Mouse (Mus musculus) forebrain, postnatal 0 days (tissue): ENCODE results near the gene Cyp2d22. TPM values are rescaled to one million over a fixed set of nuclear protein-coding genes. Genes with fewer than 3 reads are reported as not detected.

Source experiments
- ATAC-seq: fragments of 200-750 bp; cut with Nextera tagmentation; 2 replicates; pipeline ENCODE4 v1.8.0; 2017; ENCODE audit warnings: mild to moderate bottlenecking, moderate library complexity
- DNase-seq: peaks from one replicate; pipeline ENCODE4 v3.0.0-alpha.2; 2015
- H3K27ac ChIP-seq: fragments of 300-500 bp; sonication (generic); 2 replicates; pipeline ENCODE4 v1.5.1; 2014; ENCODE audit warnings: low read depth, mild to moderate bottlenecking, antibody characterized with exemption, low read length, moderate library complexity, mixed read lengths
- H3K27me3 ChIP-seq: fragments of 300-500 bp; sonication (generic); 2 replicates; pipeline ENCODE4 v1.6.1; 2014; ENCODE audit warnings: mild to moderate bottlenecking, low read length, mixed read lengths; ENCODE audit not compliant: insufficient read depth
- H3K36me3 ChIP-seq: fragments of 300-500 bp; sonication (generic); 2 replicates; pipeline ENCODE4 v1.6.1; 2014; ENCODE audit warnings: mild to moderate bottlenecking, moderate library complexity; ENCODE audit not compliant: insufficient read depth
- H3K4me1 ChIP-seq: fragments of 300-500 bp; sonication (generic); 2 replicates; pipeline ENCODE4 v1.6.1; 2014; ENCODE audit warnings: antibody characterized with exemption; ENCODE audit not compliant: insufficient read depth
- H3K4me2 ChIP-seq: fragments of 300-500 bp; sonication (generic); 2 replicates; pipeline ENCODE4 v1.6.1; 2014; ENCODE audit warnings: low read depth, mild to moderate bottlenecking, moderate library complexity
- H3K4me3 ChIP-seq: fragments of 300-500 bp; sonication (generic); 2 replicates; pipeline ENCODE4 v1.5.1; 2014; ENCODE audit warnings: low read depth, low read length, mixed read lengths
- H3K9ac ChIP-seq: fragments of 300-500 bp; sonication (generic); 2 replicates; pipeline ENCODE4 v1.6.1; 2014; ENCODE audit warnings: mild to moderate bottlenecking
- H3K9me3 ChIP-seq: fragments of 300-500 bp; sonication (generic); 2 replicates; pipeline ENCODE4 v1.6.1; 2016; ENCODE audit warnings: low read length
- CTCF ChIP-seq: sonication (generic); IDR thresholded peaks from 2 replicates; pipeline ENCODE4 v1.5.1; 2016; ENCODE audit warnings: antibody characterized with exemption, control low read depth, low read depth
- WGBS: fragments of 180-500 bp; shearing (Covaris S2); extraction: QIAGEN DNeasy Blood & Tissue Kit; methylation state at CpG from one replicate; pipeline ENCODE4 v1.1.7; 2014; 5-methylcytosine and 5-hydroxymethylcytosine counted together
- polyA plus RNA-seq: library from polyadenylated mRNA; unstranded; fragments of >200 nt; fragmentation: Nextera tagmentation; extraction: Ambion mirVana; gene quantifications from 2 replicates; pipeline ENCODE4 v1.2.1, GENCODE M21; 2015
- total RNA-seq: library from RNA; depleted of rRNA; stranded (reverse); fragments of >200 nt; gene quantifications from 2 replicates; pipeline ENCODE4 v1.2.3, GENCODE M21; 2014

Cyp2d22 gene
- total and polyA plus RNA-seq, 2 experiments from 2014 or later = 1.9 to 3.1 TPM

- H3K4me3 ChIP-seq = peak overlapping the region; percentile 72
- WGBS = under 1% methylated on average over 50 of the region's 51 CpGs
- peak overlapping the region; percentile 93 for H3K27ac ChIP-seq
- no peaks in the 10 kb centered on the region for H3K9me3 ChIP-seq
- DNase-seq = peak; percentile 99
- peaks cover 13% of the 10 kb centered on the region for H3K4me1 ChIP-seq
- H3K4me2 ChIP-seq = peak overlapping the region; percentile 86
- H3K9ac ChIP-seq = peak overlapping the region; percentile 80
- ATAC-seq = peak; percentile 98
- 0 out of 2 replicates have a peak, but pooled peaks cover under 1% of the 10 kb centered on the region for H3K27me3 ChIP-seq
- peaks cover 31% of the 10 kb centered on the region for H3K36me3 ChIP-seq
- no peak for TF ChIP-seq CTCF
Observed at GRCm38 (mm10) chr15:82345820-82346470, 34.1 kb downstream of the Cyp2d22 start.

GRCm38 (mm10) chr15:82344971-82345370, 35.1 kb downstream of the Cyp2d22 start:
- no peak overlapping the region for H3K4me2 ChIP-seq
- peaks cover 22% of the 10 kb centered on the region for H3K36me3 ChIP-seq
- no peak overlapping the region for H3K9ac ChIP-seq
- H3K4me1 ChIP-seq = peaks cover 13% of the 10 kb centered on the region
- peaks cover 7% of the 10 kb centered on the region; the same call in 1 of the 2 replicates for H3K27me3 ChIP-seq
- H3K4me3 ChIP-seq = no peak overlapping the region
- H3K9me3 ChIP-seq = no peaks in the 10 kb centered on the region
- whole genome bisulfite sequencing = 95% methylated on average over 6 of the region's 6 CpGs
- DNase-seq (no peak), ATAC-seq (no peak)
- no peak overlapping the region for H3K27ac ChIP-seq
- TF ChIP-seq CTCF = no peak

- TF ChIP-seq CTCF = no peak
- DNase-seq (no peak), ATAC-seq (no peak)
- no peak overlapping the region for H3K9ac ChIP-seq
- H3K27ac ChIP-seq = no peak overlapping the region
- peaks cover 9% of the 10 kb centered on the region for H3K36me3 ChIP-seq
- 89% methylated on average over 27 of the region's 27 CpGs for WGBS
- peaks cover 7% of the 10 kb centered on the region; the same call in 1 of the 2 replicates for H3K27me3 ChIP-seq
- H3K4me1 ChIP-seq = peaks cover 13% of the 10 kb centered on the region
- H3K4me3 ChIP-seq = no peak overlapping the region
- H3K4me2 ChIP-seq = no peak overlapping the region
- no peaks in the 10 kb centered on the region for H3K9me3 ChIP-seq
Observed at GRCm38 (mm10) chr15:82343368-82344287, 36.4 kb downstream of the Cyp2d22 start.

- Histone ChIP-seq H3K9me3 (no peaks in the 10 kb centered on the region), H3K4me3 (no peak overlapping the region), H3K4me2 (no peak overlapping the region), H3K4me1 (peaks cover 18% of the 10 kb centered on the region), H3K9ac (no peak overlapping the region), H3K27ac (no peak overlapping the region), H3K36me3 (no peaks in the 10 kb centered on the region), H3K27me3 (peaks cover 7% of the 10 kb centered on the region; the same call in 1 of the 2 replicates)
- WGBS = 77% methylated on average over 5 of the region's 5 CpGs
- DNase-seq = no peak
- ATAC-seq = no peak
- TF ChIP-seq CTCF = no peak
Observed at GRCm38 (mm10) chr15:82342543-82342935, 37.5 kb downstream of the Cyp2d22 start.

- Histone ChIP-seq H3K9me3 (no peaks in the 10 kb centered on the region), H3K9ac (no peak overlapping the region), H3K36me3 (no peaks in the 10 kb centered on the region), H3K4me3 (no peak overlapping the region), H3K4me1 (peaks cover 12% of the 10 kb centered on the region), H3K27ac (no peak overlapping the region; the same call in 1 of the 2 replicates), H3K4me2 (0 out of 2 replicates have a peak overlapping the region, but pooled peaks have one; percentile 40), H3K27me3 (peaks cover 7% of the 10 kb centered on the region; the same call in 1 of the 2 replicates)
- no peak for TF ChIP-seq CTCF
- ATAC-seq (no peak), DNase-seq (no peak)
- 76% methylated on average over 15 of the region's 15 CpGs for WGBS
Observed at GRCm38 (mm10) chr15:82341675-82342542, 38.2 kb downstream of the Cyp2d22 start.

GRCm38 (mm10) chr15:82341036-82341501, 39.0 kb downstream of the Cyp2d22 start:
- no peaks in the 10 kb centered on the region for H3K36me3 ChIP-seq
- H3K9me3 ChIP-seq = no peaks in the 10 kb centered on the region
- DNase-seq (no peak), ATAC-seq (no peak)
- H3K27ac ChIP-seq = no peak overlapping the region
- H3K27me3 ChIP-seq = peaks cover 7% of the 10 kb centered on the region; the same call in 1 of the 2 replicates
- peak overlapping the region; percentile 1; the same call in 1 of the 2 replicates for H3K4me3 ChIP-seq
- TF ChIP-seq CTCF = no peak
- peak overlapping the region; percentile 40 for H3K4me2 ChIP-seq
- 6% methylated on average over 40 of the region's 40 CpGs for WGBS
- H3K4me1 ChIP-seq = peaks cover 6% of the 10 kb centered on the region
- H3K9ac ChIP-seq = 0 out of 2 replicates have a peak overlapping the region, but pooled peaks have one; percentile 39
